Comparison of ENCODE assay signal across 28 mouse cellular contexts in the genomic region with DNA sequence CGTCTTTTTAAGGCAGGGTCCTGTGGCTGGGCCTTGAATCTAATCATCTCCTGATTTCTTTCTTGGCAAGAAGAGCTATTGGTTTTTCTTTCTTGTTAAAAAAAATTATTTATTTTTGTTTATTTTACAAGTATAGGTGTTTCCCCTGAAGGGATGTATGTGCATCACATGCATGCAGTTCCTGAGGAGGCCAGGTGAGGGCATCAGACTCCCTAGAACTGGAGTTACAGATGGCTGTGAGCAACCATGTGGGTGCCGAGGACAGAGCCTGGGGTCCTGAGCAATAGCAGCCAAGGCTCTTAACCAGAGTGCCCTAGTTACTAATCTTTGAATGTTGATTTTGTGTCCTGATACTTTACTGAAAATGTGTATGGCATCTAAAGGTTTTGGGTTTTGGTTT. TPM values are rescaled to one million over a fixed set of nuclear protein-coding genes. Genes with fewer than 3 reads are reported as not detected.
DNase-seq lines count a peak whose midpoint lies in the region; ATAC-seq and TF ChIP-seq lines count a peak whose summit lies in the region.
"Had no signal": no experiment of that assay in that cellular context is flagged by ENCODE, and none has a peak within 500 bp of the region (broad histone marks: within the 10 kb centered on the region; RNA-seq: fewer than 3 reads in every experiment).

No protein-coding gene starts in this region.

- no peak for DNase-seq in gastrocnemius, adult 2 months
- no peak for DNase-seq in gastrocnemius, postnatal 25 days
- DNase-seq in liver, postnatal 0 days, result no peak
- DNase-seq in liver, result no peak
- DNase-seq in CH12.LX (ENCODE audit: extremely low read depth), result no peak
- peak; percentile 63 for DNase-seq in R1 (ENCODE audit: low read depth, low spot score)
- no peak for DNase-seq in kidney, adult 9 months
- no peak for DNase-seq in kidney, adult 18-20 months
- DNase-seq: adrenal gland, adult 2 months; adrenal gland, postnatal 36 days; cerebellum, adult 2 months; gastrocnemius, postnatal 14 days; heart, postnatal 4 days; kidney, adult 2 months; kidney, postnatal 10 days; lung, adult 2 months; lung, postnatal 14 days; right cerebral cortex, postnatal 25 days; thymus, adult 2 months had no signal

- H3K36me3 ChIP-seq in liver, postnatal 0 days (replicated peaks; ENCODE audit: insufficient read depth, low read length), result no peaks in the 10 kb centered on the region
- H3K36me3 ChIP-seq in CH12.LX (replicated peaks in 1 of 2; ENCODE audit: control insufficient read depth in 1 of 2, insufficient read depth in 1 of 2, low read length in 1 of 2), result no peaks in the 10 kb centered on the region
- H3K36me3 ChIP-seq: limb, embryonic 12.5 days had no signal

- no peak overlapping the region for H3K4me2 ChIP-seq in liver, postnatal 0 days (ENCODE audit: low read depth, low read length)
- H3K4me2 ChIP-seq in CH12.LX (ENCODE audit: insufficient read depth, low read depth, poor library complexity, severe bottlenecking), result no peak overlapping the region
- H3K4me2 ChIP-seq: heart, embryonic 11.5 days; hindbrain, embryonic 14.5 days; limb, embryonic 12.5 days; liver, embryonic 11.5 days; midbrain, embryonic 11.5 days had no signal

- H3K4me1 ChIP-seq in liver, postnatal 0 days (ENCODE audit: insufficient read depth), result no peaks in the 10 kb centered on the region
- H3K4me1 ChIP-seq in CH12.LX (ENCODE audit: control insufficient read depth in 1 of 2, insufficient read depth in 2 of 2), result no peaks in the 10 kb centered on the region
- H3K4me1 ChIP-seq: limb, embryonic 12.5 days had no signal

- TF ChIP-seq RAD21 in CH12.LX (IDR thresholded peaks at IDR 0.05; ENCODE audit: low read depth, low read length), result peak; percentile 24

- 0 out of 2 replicates have a peak, but pooled peaks have one; percentile 1 for TF ChIP-seq CTCF in gastrocnemius, adult 2 months (IDR thresholded peaks at IDR 0.05)
- TF ChIP-seq CTCF in liver, postnatal 0 days (IDR thresholded peaks at IDR 0.05; ENCODE audit: low read depth), result peak; percentile 32
- TF ChIP-seq CTCF in CH12.LX (conservative IDR thresholded peaks at IDR 0.05 in 1 of 2, IDR thresholded peaks at IDR 0.05 in 1 of 2; ENCODE audit: low read depth in 2 of 2, low read length in 2 of 2), result peak in 1 of 2 experiments; percentile 36; a peak in 3 of 4 replicates

- ATAC-seq in liver, postnatal 0 days, result no peak
- ATAC-seq: activated CD4-positive, CD25-positive, alpha-beta regulatory T cell, adult 4 months; midbrain, embryonic 16.5 days had no signal

- H3K79me2 ChIP-seq in CH12.LX (replicated peaks; ENCODE audit: control insufficient read depth, extremely low read depth, insufficient read depth, poor library complexity, severe bottlenecking), result no peaks in the 10 kb centered on the region

- no peak overlapping the region for H3K27ac ChIP-seq in gastrocnemius, adult 2 months
- no peak overlapping the region for H3K27ac ChIP-seq in liver, postnatal 0 days (ENCODE audit: low read depth)
- H3K27ac ChIP-seq in CH12.LX (ENCODE audit: insufficient read depth, low read depth), result no peak overlapping the region
- H3K27ac ChIP-seq: hindbrain, embryonic 14.5 days; limb, embryonic 12.5 days had no signal

- dilution Hi-C loops in CH12.LX (cut with MboI; ENCODE audit: extremely low pct_ligation_motif_present, extremely low pct_unique_long_range_greater_than_20kb, low sequenced_read_pairs), result no loop called here

- H3K4me3 ChIP-seq in gastrocnemius, adult 2 months, result no peak overlapping the region
- no peak overlapping the region for H3K4me3 ChIP-seq in liver, postnatal 0 days (ENCODE audit: low read depth, low read length)
- H3K4me3 ChIP-seq in CH12.LX (replicated peaks in 1 of 3; ENCODE audit: low read depth in 2 of 3, low read length in 2 of 3, poor library complexity in 1 of 3), result no peak overlapping the region
- H3K4me3 ChIP-seq: erythroblast, embryonic 14.5 days; limb, embryonic 12.5 days had no signal

- no peak for TF ChIP-seq POLR2A in CH12.LX (IDR thresholded peaks at IDR 0.05; ENCODE audit: low read depth, low read length)

- H3K9ac ChIP-seq in liver, postnatal 0 days (replicated peaks), result no peak overlapping the region
- no peak overlapping the region for H3K9ac ChIP-seq in CH12.LX (ENCODE audit: insufficient read depth, low read depth)
- H3K9ac ChIP-seq: hindbrain, embryonic 14.5 days; limb, embryonic 12.5 days had no signal

- WGBS in liver, postnatal 0 days (ENCODE audit: insufficient replicate concordance), result 62% methylated on average over 2 of the region's 2 CpGs

- intact Hi-C loops in gastrocnemius, adult 2 months (cut with DNase I), result no loop called here

- no peaks in the 10 kb centered on the region for H3K27me3 ChIP-seq in liver, postnatal 0 days (ENCODE audit: insufficient read depth, low read length)
- H3K27me3 ChIP-seq in CH12.LX (replicated peaks), result no peaks in the 10 kb centered on the region
- H3K27me3 ChIP-seq: limb, embryonic 12.5 days had no signal

- in situ Hi-C loops in CH12.LX (cut with MboI; ENCODE audit: low pct_ligation_motif_present, low pct_unique_long_range_greater_than_20kb, low sequenced_read_pairs), result no loop called here

- TF ChIP-seq EP300 in liver, postnatal 0 days (IDR thresholded peaks at IDR 0.05; ENCODE audit: low read depth), result no peak
- no peak for TF ChIP-seq EP300 in CH12.LX (IDR thresholded peaks at IDR 0.05; ENCODE audit: low read length)

- no peaks in the 10 kb centered on the region for H3K9me3 ChIP-seq in liver, postnatal 0 days (ENCODE audit: low read length)
- H3K9me3 ChIP-seq in CH12.LX (replicated peaks; ENCODE audit: low read length), result peaks cover 5% of the 10 kb centered on the region

TF ChIP-seq in CH12.LX, 34 proteins besides CTCF, POLR2A, EP300 and RAD21:
- no peak for TF ChIP-seq PAX5 (IDR thresholded peaks at IDR 0.05; ENCODE audit: low read length)
- no peak for TF ChIP-seq JUND (conservative IDR thresholded peaks at IDR 0.05; ENCODE audit: low read depth, low read length)

RNA-seq across cellular contexts. Expression of gene Lhfpl4, which starts 21.1 kb away (rescaled TPM):
- under 1 TPM; 0.39 to 0.54 TPM for total RNA-seq in gastrocnemius, adult 2 months (2021)
- total RNA-seq in gastrocnemius, postnatal 25 days (2021), result under 1 TPM; 0.38 to 0.54 TPM
- polyA plus RNA-seq in liver, postnatal 0 days (2015; fragmentation: Nextera tagmentation; extraction: Ambion mirVana), result not detected in 2 replicates
- total RNA-seq in CH12.LX (2012; rRNA removed) (7.1 and 7.2 TPM in 2 replicates), CH12.LX (2014; rRNA removed) (2.6 and 3.2 TPM in 2 replicates)
- 8.9 and 9.8 TPM in 2 replicates for polyA plus RNA-seq in CH12.LX (2012; ENCODE audit: insufficient read length, low read depth)
- total RNA-seq: neutrophil, adult 5-6 weeks had no signal

RNA-seq across cellular contexts. Expression of gene Mtmr14, which starts 21.4 kb away (rescaled TPM):
- 10 to 100 TPM; 14.9 to 16.0 TPM for total RNA-seq in gastrocnemius, adult 2 months (2021)
- total RNA-seq in gastrocnemius, postnatal 25 days (2021), result 10 to 100 TPM; 13.2 to 14.5 TPM
- 15.1 and 16.1 TPM in 2 replicates for polyA plus RNA-seq in liver, postnatal 0 days (2015; fragmentation: Nextera tagmentation; extraction: Ambion mirVana)
- total RNA-seq in CH12.LX (2012; rRNA removed), result 63.9 and 83.4 TPM in 2 replicates
- 80.0 and 81.0 TPM in 2 replicates for total RNA-seq in CH12.LX (2014; rRNA removed)
- polyA plus RNA-seq in CH12.LX (2012; ENCODE audit: insufficient read length, low read depth), result 88.0 and 89.2 TPM in 2 replicates
